Mouse (Mus musculus) MEL (cell line): ENCODE measurements around the gene Acox2. TPM values are rescaled to one million over a fixed set of nuclear protein-coding genes. Genes with fewer than 3 reads are reported as not detected.

Source experiments
- DNase-seq: peaks from one replicate; pipeline ENCODE4 v3.0.0; 2011; ENCODE audit warnings: low read depth, low spot score
- H3K27ac ChIP-seq: 2 replicates; pipeline ENCODE4 v1.5.1; 2012; ENCODE audit warnings: low read depth, mild to moderate bottlenecking, control low read depth, low read length, moderate library complexity; ENCODE audit not compliant: control insufficient read depth
- H3K27me3 ChIP-seq, 2 experiments: fragments of 150-350 bp in 1 of 2; sonication (generic) in 1 of 2; 2 replicates each; pipeline ENCODE4 v1.6.1; 2012; ENCODE audit warnings: low read length in 2 of 2, mild to moderate bottlenecking in 2 of 2, improper control_type of control experiment in 1 of 2, moderate library complexity in 1 of 2; ENCODE audit not compliant: insufficient read depth in 2 of 2, control insufficient read depth in 1 of 2
- H3K36me3 ChIP-seq, 2 experiments: 2 replicates each; pipeline ENCODE4 v1.6.1; 2012 to 2014; ENCODE audit warnings: low read length in 2 of 2, improper control_type of control experiment in 1 of 2, inconsistent platforms in 1 of 2, mild to moderate bottlenecking in 1 of 2; ENCODE audit not compliant: insufficient read depth in 2 of 2, control insufficient read depth in 1 of 2
- H3K4me1 ChIP-seq, 2 experiments: fragments of 150-350 bp in 1 of 2; sonication (generic) in 1 of 2; 2 replicates each; pipeline ENCODE4 v1.6.1; 2012; ENCODE audit warnings: low read length in 2 of 2, improper control_type of control experiment in 1 of 2, mild to moderate bottlenecking in 1 of 2; ENCODE audit not compliant: insufficient read depth in 2 of 2, control insufficient read depth in 1 of 2
- H3K4me3 ChIP-seq, 2 experiments: fragments of 150-350 bp in 1 of 2; sonication (generic) in 1 of 2; 2 replicates each; pipeline ENCODE4 v1.5.1; 2012; ENCODE audit warnings: low read depth in 2 of 2, low read length in 2 of 2, mild to moderate bottlenecking in 2 of 2, moderate library complexity in 2 of 2, control low read depth in 1 of 2, improper control_type of control experiment in 1 of 2; ENCODE audit not compliant: control insufficient read depth in 1 of 2, insufficient read depth in 1 of 2
- H3K79me2 ChIP-seq: 2 replicates; pipeline ENCODE4 v1.6.1; 2012; ENCODE audit warnings: mild to moderate bottlenecking, low read length, moderate library complexity; ENCODE audit not compliant: control insufficient read depth, poor library complexity, insufficient read depth
- H3K9ac ChIP-seq: 2 replicates; pipeline ENCODE4 v1.6.1; 2012; ENCODE audit warnings: low read depth, mild to moderate bottlenecking, control low read depth, low read length, moderate library complexity; ENCODE audit not compliant: control insufficient read depth, poor library complexity, severe bottlenecking
- H3K9me3 ChIP-seq: fragments of 150-350 bp; sonication (generic); replicated peaks from 2 replicates; pipeline ENCODE4 v1.6.1; 2012; ENCODE audit warnings: mild to moderate bottlenecking, low read length, improper control_type of control experiment, moderate library complexity; ENCODE audit not compliant: insufficient read depth
- CHD1 ChIP-seq: IDR thresholded peaks from 2 replicates; pipeline ENCODE4 v1.6.1; 2012; ENCODE audit warnings: low read depth, mild to moderate bottlenecking, inconsistent platforms, low read length, improper control_type of control experiment
- CHD2 ChIP-seq: IDR thresholded peaks from 2 replicates; pipeline ENCODE4 v1.6.1; 2011; ENCODE audit warnings: low read length, improper control_type of control experiment
- ELF1 ChIP-seq: IDR thresholded peaks from 2 replicates; pipeline ENCODE4 v1.6.1; 2014; ENCODE audit warnings: low read depth, mild to moderate bottlenecking, inconsistent platforms, low read length, improper control_type of control experiment, moderate library complexity
- EP300 ChIP-seq, 2 experiments: IDR thresholded peaks; 2 replicates each; pipeline ENCODE4 v1.6.1; 2011; ENCODE audit warnings: improper control_type of control experiment in 2 of 2, low read length in 2 of 2, low read depth in 1 of 2, mild to moderate bottlenecking in 1 of 2
- ETS1 ChIP-seq: IDR thresholded peaks from 2 replicates; pipeline ENCODE4 v1.6.1; 2012; ENCODE audit warnings: low read depth, mild to moderate bottlenecking, inconsistent platforms, low read length, improper control_type of control experiment, moderate library complexity
- GATA1 ChIP-seq: IDR thresholded peaks from 2 replicates; pipeline ENCODE4 v1.6.1; 2011; ENCODE audit warnings: low read depth, low read length, improper control_type of control experiment
- HCFC1 ChIP-seq: IDR thresholded peaks from 2 replicates; pipeline ENCODE4 v1.6.1; 2012; ENCODE audit warnings: low read depth, mild to moderate bottlenecking, inconsistent platforms, low read length, improper control_type of control experiment, moderate library complexity
- JUND ChIP-seq: IDR thresholded peaks from 2 replicates; pipeline ENCODE4 v1.6.1; 2011; ENCODE audit warnings: low read depth, mild to moderate bottlenecking, improper control_type of control experiment, low read length
- MAFK ChIP-seq: IDR thresholded peaks from 2 replicates; pipeline ENCODE4 v1.6.1; 2011; ENCODE audit warnings: low read depth, mild to moderate bottlenecking, low read length, improper control_type of control experiment, borderline replicate concordance
- MEF2A ChIP-seq: IDR thresholded peaks from 2 replicates; pipeline ENCODE4 v1.6.1; 2014; ENCODE audit warnings: low read depth, mild to moderate bottlenecking, inconsistent platforms, low read length, improper control_type of control experiment; ENCODE audit not compliant: poor library complexity, insufficient replicate concordance, severe bottlenecking; ENCODE audit errors: extremely low read depth
- MYB ChIP-seq: IDR thresholded peaks from 2 replicates; pipeline ENCODE4 v1.6.1; 2011; ENCODE audit warnings: mild to moderate bottlenecking, low read depth, low read length, improper control_type of control experiment
- NELFE ChIP-seq: IDR thresholded peaks from 2 replicates; pipeline ENCODE4 v1.6.1; 2011; ENCODE audit warnings: low read depth, low read length, improper control_type of control experiment
- NRF1 ChIP-seq: IDR thresholded peaks from 2 replicates; pipeline ENCODE4 v1.6.1; 2014; ENCODE audit warnings: low read depth, mild to moderate bottlenecking, inconsistent platforms, low read length, improper control_type of control experiment, moderate library complexity; ENCODE audit not compliant: poor library complexity, insufficient read depth, severe bottlenecking
- POLR2AphosphoS2 ChIP-seq: IDR thresholded peaks from 2 replicates; pipeline ENCODE4 v1.6.1; 2011; ENCODE audit warnings: low read length, improper control_type of control experiment
- RCOR1 ChIP-seq: IDR thresholded peaks from 2 replicates; pipeline ENCODE4 v1.6.1; 2012; ENCODE audit warnings: low read depth, mild to moderate bottlenecking, inconsistent platforms, low read length, improper control_type of control experiment
- SIN3A ChIP-seq: IDR thresholded peaks from 2 replicates; pipeline ENCODE4 v1.6.1; 2012; ENCODE audit warnings: low read length, improper control_type of control experiment, inconsistent platforms
- USF1 ChIP-seq: IDR thresholded peaks from 2 replicates; pipeline ENCODE4 v1.6.1; 2014; ENCODE audit warnings: low read depth, mild to moderate bottlenecking, inconsistent platforms, low read length, improper control_type of control experiment, moderate library complexity
- USF2 ChIP-seq, 2 experiments: IDR thresholded peaks; 2 replicates each; pipeline ENCODE4 v1.6.1; 2011 to 2012; ENCODE audit warnings: improper control_type of control experiment in 2 of 2, low read length in 2 of 2, borderline replicate concordance in 1 of 2, inconsistent platforms in 1 of 2, low read depth in 1 of 2, mild to moderate bottlenecking in 1 of 2; ENCODE audit not compliant: insufficient read depth in 1 of 2
- ZC3H11A ChIP-seq: IDR thresholded peaks from 2 replicates; pipeline ENCODE4 v1.6.1; 2012; ENCODE audit warnings: low read depth, mild to moderate bottlenecking, inconsistent platforms, low read length, improper control_type of control experiment
- polyA plus RNA-seq, 2 experiments: library from polyadenylated mRNA; stranded (reverse) in 1 of 2; unstranded in 1 of 2; fragments of >175 nt in 1 of 2; fragments of >200 nt in 1 of 2; gene quantifications; 2 replicates each; pipeline versions ENCODE4 v1.2.1 to v1.2.4; 2012; ENCODE audit warnings: low replicate concordance in 2 of 2, low read depth in 1 of 2; ENCODE audit not compliant: insufficient read length in 2 of 2, insufficient read depth in 1 of 2, missing spikeins in 1 of 2
- total RNA-seq: library from RNA; depleted of rRNA; stranded (reverse); fragments of 300-350 nt; gene quantifications from 2 replicates; pipeline ENCODE4 v1.2.3, GENCODE M21; 2012

Acox2 gene
- total and polyA plus RNA-seq, 3 experiments: 0.43 TPM; not detected in 2

- no peak for DNase-seq
- Histone ChIP-seq H3K9ac (no peak overlapping the region), H3K27ac (no peak overlapping the region), H3K27me3 (no peaks in the 10 kb centered on the region; a peak in 1 of 4 replicates), H3K4me1 (no peaks in the 10 kb centered on the region), H3K4me3 (no peak overlapping the region), H3K36me3 (no peaks in the 10 kb centered on the region), H3K9me3 (no peaks in the 10 kb centered on the region), H3K79me2 (no peaks in the 10 kb centered on the region)
- TF ChIP-seq MEF2A (no peak), ETS1 (no peak), POLR2AphosphoS2 (no peak), USF1 (no peak), NRF1 (no peak), JUND (no peak), NELFE (no peak), SIN3A (no peak), ZC3H11A (no peak), GATA1 (no peak), USF2 (IDR thresholded peaks at IDR 0.05; ENCODE audit: borderline replicate concordance in 1 of 2, insufficient read depth in 1 of 2, low read depth in 1 of 2, low read length in 2 of 2) (no peak), CHD2 (no peak), CHD1 (no peak), MAFK (no peak), ELF1 (no peak), RCOR1 (no peak), EP300 (IDR thresholded peaks at IDR 0.05; ENCODE audit: low read depth in 1 of 2, low read length in 2 of 2) (no peak), HCFC1 (no peak), MYB (no peak)
Observed at GRCm38 (mm10) chr14:8249206-8249605, 9.9 kb downstream of the Acox2 start.

DNA sequence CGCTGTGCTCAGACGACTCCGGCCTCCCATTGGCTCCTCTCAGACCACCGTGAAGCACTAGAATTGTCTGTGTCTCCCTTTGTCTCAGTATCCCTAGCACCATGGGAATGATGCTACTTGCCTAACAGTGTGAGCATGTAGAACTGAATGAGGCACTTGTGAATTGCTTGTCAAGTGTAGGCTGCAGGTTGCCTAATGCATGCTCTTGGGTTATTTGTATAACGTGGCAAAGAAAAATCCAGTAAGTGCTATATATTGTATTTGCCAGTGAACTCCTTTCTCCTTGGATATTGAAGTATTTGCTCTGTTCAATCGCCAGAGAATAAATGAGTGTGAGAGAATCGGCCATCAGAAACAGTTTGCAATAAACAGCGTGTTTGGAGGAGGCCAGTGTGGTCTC is 12.3 kb downstream of the Acox2 start:
- H3K79me2 ChIP-seq: no peaks in the 10 kb centered on the region
- H3K36me3 ChIP-seq: no peaks in the 10 kb centered on the region
- no peak overlapping the region for H3K27ac ChIP-seq
- no peak overlapping the region for H3K4me3 ChIP-seq
- peaks cover 0 to 2% of the 10 kb centered on the region in 2 experiments; a peak in 2 of 4 replicates for H3K27me3 ChIP-seq
- no peaks in the 10 kb centered on the region for H3K9me3 ChIP-seq
- DNase-seq: no peak
- H3K9ac ChIP-seq: no peak overlapping the region
- no peak for TF ChIP-seq NELFE
- no peak for TF ChIP-seq ELF1
- TF ChIP-seq CHD2: no peak
- H3K4me1 ChIP-seq: no peaks in the 10 kb centered on the region
